Mouse (Mus musculus) fat pad, adult 2 months (tissue): Measurements from ENCODE around the gene Elp4.
A peak's percentile ranks its signal among the peaks of the same experiment; 100 is the strongest.

ENCODE experiments used
- DNase-seq: peaks from one replicate; pipeline ENCODE4 v3.0.0-alpha.2; 2011; ENCODE audit warnings: low read depth, low spot score; ENCODE audit errors: extremely low read depth

Gene Elp4

GRCm38 (mm10) chr2:105736166-105736565, 168.2 kb downstream of the Elp4 start:
- no peak for DNase-seq

GRCm38 (mm10) chr2:105730704-105731103, 173.7 kb downstream of the Elp4 start:
- DNase-seq, result no peak

- DNase-seq, result no peak
Observed at GRCm38 (mm10) chr2:105726657-105727056, 177.7 kb downstream of the Elp4 start.

GRCm38 (mm10) chr2:105715409-105716115, 188.8 kb downstream of the Elp4 start:
- peak; percentile 5 for DNase-seq

- DNase-seq, result no peak
Observed at GRCm38 (mm10) chr2:105710511-105710910, 193.9 kb downstream of the Elp4 start.

GRCm38 (mm10) chr2:105709126-105709525, 195.2 kb downstream of the Elp4 start:
- DNase-seq, result no peak

- DNase-seq, result no peak
Observed at GRCm38 (mm10) chr2:105705320-105705719, 199.0 kb downstream of the Elp4 start.

- no peak for DNase-seq
Observed at GRCm38 (mm10) chr2:105702586-105702985, 201.8 kb downstream of the Elp4 start.

- DNase-seq, result no peak
Observed at GRCm38 (mm10) chr2:105701781-105702180, 202.6 kb downstream of the Elp4 start.

GRCm38 (mm10) chr2:105698631-105699030, 205.7 kb downstream of the Elp4 start:
- DNase-seq, result no peak

- DNase-seq, result no peak
Observed at GRCm38 (mm10) chr2:105697741-105698140, 206.6 kb downstream of the Elp4 start.

GRCm38 (mm10) chr2:105691296-105691695, 213.1 kb downstream of the Elp4 start:
- no peak for DNase-seq

- DNase-seq, result no peak
Observed at GRCm38 (mm10) chr2:105689771-105690639, 214.4 kb downstream of the Elp4 start.

GRCm38 (mm10) chr2:105689304-105689770, 215.0 kb downstream of the Elp4 start:
- DNase-seq, result no peak

- DNase-seq, result no peak
Observed at GRCm38 (mm10) chr2:105688436-105689303, 215.7 kb downstream of the Elp4 start.

- DNase-seq, result no peak
Observed at GRCm38 (mm10) chr2:105688011-105688410, 216.4 kb downstream of the Elp4 start.

GRCm38 (mm10) chr2:105687317-105687991, 216.9 kb downstream of the Elp4 start:
- no peak for DNase-seq

GRCm38 (mm10) chr2:105686363-105687316, 217.7 kb downstream of the Elp4 start:
- DNase-seq, result no peak

GRCm38 (mm10) chr2:105685651-105686050, 218.7 kb downstream of the Elp4 start:
- DNase-seq, result no peak
